ENCODE assay signal across 10 mouse cellular contexts in the genomic region with DNA sequence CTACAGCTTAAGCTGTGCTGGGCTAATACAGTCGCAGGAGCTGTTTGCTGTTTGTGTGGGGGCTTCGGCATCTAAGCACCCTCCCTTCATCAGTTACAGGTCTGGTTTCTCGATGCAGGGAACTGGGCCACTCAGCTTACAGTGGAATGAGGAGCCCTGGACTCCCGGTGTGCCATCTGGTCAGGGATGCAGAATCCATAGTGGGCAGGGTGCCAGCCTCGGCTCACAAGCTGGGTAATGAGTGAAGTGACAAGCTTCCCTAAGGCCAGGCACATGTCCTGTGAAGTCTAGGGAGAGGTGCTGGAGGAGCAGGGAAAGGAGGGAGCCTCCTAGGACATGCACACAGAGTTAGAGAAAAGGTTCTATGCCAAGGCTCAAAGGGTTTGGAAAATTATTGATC.
DNase-seq lines count a peak whose midpoint lies in the region; ATAC-seq lines count a peak whose summit lies in the region.
"Had no signal": no experiment of that assay in that cellular context is flagged by ENCODE, and none has a peak within 500 bp of the region (broad histone marks: within the 10 kb centered on the region; RNA-seq: fewer than 3 reads in every experiment).

No protein-coding gene starts in this region.

- 0 out of 2 replicates have a peak, but pooled peaks have one; percentile 30 for ATAC-seq in midbrain, embryonic 13.5 days
- no peak for ATAC-seq in midbrain, embryonic 15.5 days (replicated peaks)

- H3K4me1 ChIP-seq in midbrain, embryonic 13.5 days (replicated peaks) = no peaks in the 10 kb centered on the region
- no peaks in the 10 kb centered on the region for H3K4me1 ChIP-seq in midbrain, embryonic 15.5 days

- no peaks in the 10 kb centered on the region for H3K27me3 ChIP-seq in midbrain, embryonic 13.5 days
- no peaks in the 10 kb centered on the region for H3K27me3 ChIP-seq in midbrain, embryonic 15.5 days (replicated peaks)
- H3K27me3 ChIP-seq: embryonic facial prominence, embryonic 15.5 days had no signal

- H3K27ac ChIP-seq in midbrain, embryonic 13.5 days = no peak overlapping the region
- H3K27ac ChIP-seq in midbrain, embryonic 15.5 days = no peak overlapping the region
- H3K27ac ChIP-seq: embryonic facial prominence, embryonic 15.5 days; liver, embryonic 14.5 days had no signal

- H3K4me3 ChIP-seq in midbrain, embryonic 13.5 days (replicated peaks) = no peak overlapping the region
- no peak overlapping the region for H3K4me3 ChIP-seq in midbrain, embryonic 15.5 days
- H3K4me3 ChIP-seq: embryonic facial prominence, embryonic 15.5 days had no signal

- intact Hi-C loops in gastrocnemius, postnatal 14 days (cut with DNase I; ENCODE audit: low total_unique reads) = no loop called here

- H3K9me3 ChIP-seq in midbrain, embryonic 13.5 days = no peaks in the 10 kb centered on the region
- no peaks in the 10 kb centered on the region for H3K9me3 ChIP-seq in midbrain, embryonic 15.5 days
- H3K9me3 ChIP-seq: embryonic facial prominence, embryonic 15.5 days had no signal

- H3K9ac ChIP-seq in midbrain, embryonic 13.5 days (replicated peaks) = no peak overlapping the region
- no peak overlapping the region for H3K9ac ChIP-seq in midbrain, embryonic 15.5 days
- H3K9ac ChIP-seq: embryonic facial prominence, embryonic 15.5 days; liver, embryonic 14.5 days had no signal

- no peaks in the 10 kb centered on the region for H3K36me3 ChIP-seq in midbrain, embryonic 13.5 days
- no peaks in the 10 kb centered on the region for H3K36me3 ChIP-seq in midbrain, embryonic 15.5 days (replicated peaks)
- H3K36me3 ChIP-seq: embryonic facial prominence, embryonic 15.5 days had no signal

- no peak overlapping the region for H3K4me2 ChIP-seq in midbrain, embryonic 13.5 days (replicated peaks)
- H3K4me2 ChIP-seq in midbrain, embryonic 15.5 days = no peak overlapping the region
- H3K4me2 ChIP-seq: embryonic facial prominence, embryonic 15.5 days had no signal

- 80% methylated on average over 5 of the region's 5 CpGs for WGBS in midbrain, embryonic 13.5 days
- WGBS in midbrain, embryonic 15.5 days = 71% methylated on average over 5 of the region's 5 CpGs

- peak; percentile 43 for DNase-seq in gastrocnemius, postnatal 14 days
- no peak for DNase-seq in gastrocnemius, adult 8-10 months (ENCODE audit: low spot score in 2 of 2)
- DNase-seq in cerebellum, postnatal 10 days = peak; percentile 96 to 97
- peak; percentile 34 for DNase-seq in layer of hippocampus, adult 9-11 months
- DNase-seq in ovary, postnatal 10 days (ENCODE audit: low spot score) = no peak
- DNase-seq in lung, postnatal 36 days = no peak

Comparison
In these comparisons a context has a peak if more than half of its experiments do, and no peak if none do; other contexts are left out.
1. DNase-seq: peak in gastrocnemius, postnatal 14 days (single experiment), cerebellum, postnatal 10 days (2 of 2) and layer of hippocampus, adult 9-11 months (single experiment); none in gastrocnemius, adult 8-10 months (0 of 2), ovary, postnatal 10 days (single experiment) and lung, postnatal 36 days (single experiment).